Mouse (Mus musculus): ENCODE results near the gene Sash3. TPM values are rescaled to one million over a fixed set of nuclear protein-coding genes. Genes with fewer than 3 reads are reported as not detected.

The Sash3 gene
- 1.5 and 1.8 TPM in 2 replicates for polyA plus RNA-seq (2021; fragmentation: Nextera tagmentation)
- long read RNA-seq, experiment 1 = 0 reads
- long read RNA-seq, experiment 2, transcript Sash3-201 (8 exons, 2,677 nt) = major isoform, 10 of 14 reads
- long read RNA-seq, experiment 2, partial matches to known transcripts = 0 of 14 reads
- long read RNA-seq, experiment 2, other reads (novel, unspliced or antisense) = 4 of 14 reads

DNA sequence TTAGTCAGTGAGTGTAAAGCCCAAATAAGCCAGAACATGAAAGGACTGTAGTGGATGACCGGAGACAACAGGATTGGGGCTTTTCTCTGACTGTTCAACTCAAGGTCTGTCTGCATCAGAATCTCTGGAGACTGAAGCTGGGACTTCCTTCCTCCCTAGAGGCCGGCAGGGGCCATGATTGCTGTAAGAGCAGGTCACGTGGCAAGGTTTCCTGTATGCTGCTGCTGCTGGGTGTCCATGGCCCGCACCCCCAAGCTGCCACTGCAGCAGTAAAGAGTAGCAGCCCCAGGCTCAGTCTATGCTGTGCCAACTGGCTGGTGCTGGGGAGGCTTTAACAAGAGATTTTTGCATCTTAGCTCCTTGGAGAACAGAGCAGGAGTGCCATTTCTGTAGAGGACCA, at the start of gene Sash3:
Gene Sash3, plus strand, starts transcription at position 175 of the 400 bp plus-strand sequence.

DNA sequence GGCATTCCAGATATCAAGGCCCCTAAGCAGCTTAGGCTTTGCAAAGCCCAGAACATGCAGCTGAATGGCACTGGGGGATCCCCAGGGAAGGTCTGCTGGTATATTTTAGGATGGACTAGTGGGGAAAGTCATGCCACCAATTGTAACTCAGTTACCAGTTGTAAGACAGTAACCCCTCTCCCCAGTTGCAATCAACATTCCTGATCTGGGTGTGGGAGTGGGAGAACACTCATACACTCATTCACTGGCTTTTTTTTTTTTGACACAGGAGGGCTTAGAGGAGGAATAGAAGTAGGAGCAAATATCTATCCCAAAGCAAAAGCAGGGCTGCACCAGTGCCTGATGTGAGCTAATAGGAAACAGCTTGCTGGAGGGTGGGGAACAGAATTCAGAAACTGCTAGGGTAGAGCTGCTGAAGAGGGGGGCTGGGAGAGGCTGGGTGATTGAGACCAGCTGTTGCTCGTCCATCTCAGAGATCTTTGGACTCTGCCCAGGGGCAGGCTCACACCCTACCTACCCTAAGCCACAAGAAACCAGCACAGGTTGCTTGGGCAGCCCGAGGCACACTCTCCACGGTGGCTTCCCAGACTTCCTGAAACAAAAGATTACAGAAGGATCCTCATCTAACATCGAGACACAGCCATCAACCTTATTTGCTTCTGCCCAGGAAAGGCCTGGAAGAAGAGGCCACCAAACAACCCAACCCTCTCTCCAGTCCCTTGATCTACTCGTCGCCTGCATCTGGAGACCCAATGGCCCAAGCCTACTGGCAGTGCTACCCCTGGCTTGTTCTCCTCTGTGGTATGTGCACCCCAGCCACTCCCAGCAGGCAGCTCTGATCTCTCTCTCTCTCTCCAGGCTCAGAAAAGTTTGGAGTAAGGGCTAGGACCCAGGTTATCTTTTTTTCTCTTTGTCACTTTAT, 37.6 kb upstream of the Sash3 start, which contains the start of gene Xpnpep2:
Gene Xpnpep2, plus strand, starts transcription at position 332 of the 922 bp plus-strand sequence.

GRCm38 (mm10) chrX:48208519-48209185, 62.4 kb downstream of the Sash3 start, which contains the start of gene Zdhhc9:
TSS of gene Zdhhc9 (minus strand) at chrX:48208878.

Other genes starting within 250 kb of the Sash3 start
- 10.6 and 10.7 TPM in 2 replicates for gene Ocrl, start 234.0 kb upstream of the Sash3 start, polyA plus RNA-seq (2021; fragmentation: Nextera tagmentation)
- gene Apln, start 111.6 kb upstream of the Sash3 start, polyA plus RNA-seq (2021; fragmentation: Nextera tagmentation) = 14.3 and 19.5 TPM in 2 replicates
- gene Xpnpep2, start 37.7 kb upstream of the Sash3 start, polyA plus RNA-seq (2021; fragmentation: Nextera tagmentation) = 0.24 and 0.39 TPM in 2 replicates
- 24.8 and 30.6 TPM in 2 replicates for gene Zdhhc9, start 62.4 kb downstream of the Sash3 start, polyA plus RNA-seq (2021; fragmentation: Nextera tagmentation)
- gene Utp14a, start 110.4 kb downstream of the Sash3 start, polyA plus RNA-seq (2021; fragmentation: Nextera tagmentation) = 9.7 and 11.4 TPM in 2 replicates
- gene Bcorl1, start 194.9 kb downstream of the Sash3 start, polyA plus RNA-seq (2021; fragmentation: Nextera tagmentation) = 2.2 and 2.3 TPM in 2 replicates

All from layer of hippocampus, adult 6 months (tissue).